Mouse (Mus musculus): ENCODE measurements at regions not wholly inside any gene's neighbourhood (a gene's known extent, or its start where the extent isn't known, plus 50 kb on each side); places are given as distances from the start of the nearest gene placed in this dataset.

GRCm38 (mm10) chr2:161470844-161471243 lies 362.0 kb upstream of the Chd6 start:
- Histone ChIP-seq H3K4me3 (ENCODE audit: insufficient read depth, low read length) (no peak overlapping the region), H3K27ac (ENCODE audit: insufficient read depth, low read length) (no peak overlapping the region), H3K4me1 (ENCODE audit: control insufficient read depth, insufficient read depth, low read length) (no peaks in the 10 kb centered on the region)
- TF ChIP-seq CTCF (IDR thresholded peaks at IDR 0.05; ENCODE audit: borderline replicate concordance, insufficient read depth, low read length) (no peak), POLR2A (IDR thresholded peaks at IDR 0.05; ENCODE audit: low read depth, low read length) (no peak)

DNA sequence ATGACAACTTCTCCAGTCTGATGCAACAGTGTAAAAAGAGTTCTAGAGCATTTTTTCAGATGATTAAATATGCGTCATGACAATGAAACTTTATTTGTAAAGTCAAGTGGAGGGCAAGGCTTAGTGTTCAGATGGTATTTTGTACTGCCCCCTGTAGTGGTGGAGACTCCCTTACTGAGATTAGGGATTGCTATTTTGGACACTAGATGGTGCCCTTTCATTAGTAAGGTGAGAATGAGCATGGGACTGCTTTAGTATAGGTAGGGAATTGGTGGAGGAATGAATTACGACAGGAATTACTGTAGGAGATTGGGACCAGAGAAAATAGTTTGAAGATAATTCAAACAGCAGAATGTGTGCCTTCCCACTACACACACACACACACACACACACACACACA lies 361.1 kb upstream of the Chd6 start:
- no peak overlapping the region for H3K27ac ChIP-seq (ENCODE audit: insufficient read depth, low read length)
- H3K4me1 ChIP-seq (ENCODE audit: control insufficient read depth, insufficient read depth, low read length) = no peaks in the 10 kb centered on the region
- TF ChIP-seq CTCF (IDR thresholded peaks at IDR 0.05; ENCODE audit: borderline replicate concordance, insufficient read depth, low read length) = no peak
- TF ChIP-seq POLR2A (IDR thresholded peaks at IDR 0.05; ENCODE audit: low read depth, low read length) = no peak
- no peak overlapping the region for H3K4me3 ChIP-seq (ENCODE audit: insufficient read depth, low read length)

DNA sequence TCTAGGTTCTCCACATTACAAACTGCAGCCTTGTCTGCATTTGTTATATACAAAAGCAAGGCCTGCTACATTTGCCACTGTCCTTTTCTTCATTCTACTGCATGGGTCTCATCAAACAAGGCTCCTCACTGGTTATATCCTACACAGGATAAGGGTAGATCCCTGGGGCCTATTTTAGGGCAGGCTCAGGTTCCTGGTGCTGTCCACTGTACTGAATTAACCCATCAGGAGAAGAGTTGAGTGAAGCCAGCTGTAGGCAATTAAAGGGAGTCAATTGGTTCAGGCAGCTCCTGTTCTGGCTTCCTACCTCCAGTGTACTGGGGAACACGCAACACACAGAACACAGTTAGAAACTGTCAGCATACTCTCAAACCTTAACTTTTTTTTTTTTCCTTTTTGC lies 358.2 kb upstream of the Chd6 start:
- Histone ChIP-seq H3K27ac (ENCODE audit: insufficient read depth, low read length) (no peak overlapping the region), H3K4me3 (ENCODE audit: insufficient read depth, low read length) (no peak overlapping the region), H3K4me1 (ENCODE audit: control insufficient read depth, insufficient read depth, low read length) (no peaks in the 10 kb centered on the region)
- TF ChIP-seq CTCF (IDR thresholded peaks at IDR 0.05; ENCODE audit: borderline replicate concordance, insufficient read depth, low read length) = no peak
- TF ChIP-seq POLR2A (IDR thresholded peaks at IDR 0.05; ENCODE audit: low read depth, low read length) = no peak

- H3K4me3 ChIP-seq (ENCODE audit: insufficient read depth, low read length) = no peak overlapping the region
- H3K27ac ChIP-seq (ENCODE audit: insufficient read depth, low read length) = no peak overlapping the region
- H3K4me1 ChIP-seq (ENCODE audit: control insufficient read depth, insufficient read depth, low read length) = no peaks in the 10 kb centered on the region
- TF ChIP-seq CTCF (IDR thresholded peaks at IDR 0.05; ENCODE audit: borderline replicate concordance, insufficient read depth, low read length) (no peak), POLR2A (IDR thresholded peaks at IDR 0.05; ENCODE audit: low read depth, low read length) (no peak)
Observed at GRCm38 (mm10) chr2:161460600-161460999, 351.7 kb upstream of the Chd6 start.

DNA sequence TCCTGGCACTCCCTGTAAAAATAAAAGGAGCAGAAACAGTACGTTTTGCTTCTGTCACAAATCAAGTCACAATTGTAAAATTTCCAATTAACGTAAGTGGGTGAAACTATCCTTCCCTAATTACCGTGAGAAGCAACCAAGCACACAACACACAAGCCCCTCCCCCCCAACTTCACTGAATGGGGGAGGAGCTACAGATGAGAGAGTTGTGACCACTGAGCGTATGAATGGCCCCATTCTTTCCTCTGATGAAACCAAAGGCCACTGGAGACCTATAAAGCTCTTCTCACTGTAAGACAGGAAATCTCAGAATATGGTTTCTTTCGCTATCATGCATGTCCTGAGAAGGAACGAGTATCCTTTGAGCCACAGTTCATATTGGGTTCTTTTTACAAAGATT lies 345.6 kb upstream of the Chd6 start:
- H3K4me1 ChIP-seq (ENCODE audit: control insufficient read depth, insufficient read depth, low read length) = no peaks in the 10 kb centered on the region
- H3K27ac ChIP-seq (ENCODE audit: insufficient read depth, low read length) = no peak overlapping the region
- TF ChIP-seq CTCF (IDR thresholded peaks at IDR 0.05; ENCODE audit: borderline replicate concordance, insufficient read depth, low read length) = no peak
- no peak for TF ChIP-seq POLR2A (IDR thresholded peaks at IDR 0.05; ENCODE audit: low read depth, low read length)
- no peak overlapping the region for H3K4me3 ChIP-seq (ENCODE audit: insufficient read depth, low read length)

GRCm38 (mm10) chr2:161433816-161434215 lies 324.9 kb upstream of the Chd6 start:
- TF ChIP-seq POLR2A (IDR thresholded peaks at IDR 0.05; ENCODE audit: low read depth, low read length) (no peak), CTCF (IDR thresholded peaks at IDR 0.05; ENCODE audit: borderline replicate concordance, insufficient read depth, low read length) (no peak)
- no peak overlapping the region for H3K4me3 ChIP-seq (ENCODE audit: insufficient read depth, low read length)
- no peak overlapping the region for H3K27ac ChIP-seq (ENCODE audit: insufficient read depth, low read length)
- H3K4me1 ChIP-seq (ENCODE audit: control insufficient read depth, insufficient read depth, low read length) = no peaks in the 10 kb centered on the region

GRCm38 (mm10) chr2:161429294-161429693 lies 320.4 kb upstream of the Chd6 start:
- Histone ChIP-seq H3K27ac (ENCODE audit: insufficient read depth, low read length) (no peak overlapping the region), H3K4me1 (ENCODE audit: control insufficient read depth, insufficient read depth, low read length) (no peaks in the 10 kb centered on the region), H3K4me3 (ENCODE audit: insufficient read depth, low read length) (no peak overlapping the region)
- no peak for TF ChIP-seq POLR2A (IDR thresholded peaks at IDR 0.05; ENCODE audit: low read depth, low read length)
- no peak for TF ChIP-seq CTCF (IDR thresholded peaks at IDR 0.05; ENCODE audit: borderline replicate concordance, insufficient read depth, low read length)

DNA sequence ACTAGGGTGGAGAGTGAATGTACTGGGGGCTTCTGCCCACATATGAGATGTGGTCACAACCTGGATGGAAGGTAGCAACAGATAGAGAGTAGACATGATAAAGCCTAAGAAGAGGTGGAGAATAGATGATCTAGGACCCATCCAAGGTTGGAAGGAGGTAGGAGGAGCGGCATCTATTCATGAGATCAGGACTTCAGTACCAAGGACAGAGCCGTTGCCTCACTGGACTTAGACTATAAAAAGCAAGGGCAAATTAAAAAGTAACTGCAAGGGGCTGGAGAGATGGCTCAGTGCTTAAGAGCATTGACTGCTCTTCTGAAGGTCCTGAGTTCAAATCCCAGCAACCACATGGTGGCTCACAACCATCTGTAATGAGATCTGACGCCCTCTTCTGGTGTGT lies 316.7 kb upstream of the Chd6 start:
- H3K27ac ChIP-seq (ENCODE audit: insufficient read depth, low read length) = no peak overlapping the region
- H3K4me3 ChIP-seq (ENCODE audit: insufficient read depth, low read length) = no peak overlapping the region
- H3K4me1 ChIP-seq (ENCODE audit: control insufficient read depth, insufficient read depth, low read length) = no peaks in the 10 kb centered on the region
- TF ChIP-seq POLR2A (IDR thresholded peaks at IDR 0.05; ENCODE audit: low read depth, low read length) (no peak), CTCF (IDR thresholded peaks at IDR 0.05; ENCODE audit: borderline replicate concordance, insufficient read depth, low read length) (no peak)

DNA sequence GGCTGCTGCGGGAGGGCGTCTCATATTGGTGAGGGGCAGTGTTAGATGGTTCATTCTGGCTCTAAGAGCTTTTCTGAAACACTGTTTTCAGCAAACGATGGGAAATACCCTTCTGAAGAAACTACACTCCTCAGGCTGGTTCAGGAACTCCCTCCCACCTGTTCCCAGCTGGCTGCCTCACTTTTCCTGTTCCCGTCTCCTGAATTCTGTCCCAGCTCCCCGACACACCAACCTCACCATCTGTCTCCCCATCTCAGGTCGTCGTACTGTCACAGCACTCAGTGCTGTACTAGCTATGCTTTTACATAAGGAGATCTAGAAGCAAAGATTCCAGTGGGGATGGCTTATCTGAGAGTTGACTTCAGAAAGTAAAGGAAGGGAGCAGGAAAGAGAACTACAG lies 309.2 kb upstream of the Chd6 start:
- Histone ChIP-seq H3K4me1 (ENCODE audit: control insufficient read depth, insufficient read depth, low read length) (no peaks in the 10 kb centered on the region), H3K27ac (ENCODE audit: insufficient read depth, low read length) (no peak overlapping the region), H3K4me3 (ENCODE audit: insufficient read depth, low read length) (no peak overlapping the region)
- TF ChIP-seq CTCF (IDR thresholded peaks at IDR 0.05; ENCODE audit: borderline replicate concordance, insufficient read depth, low read length) (no peak), POLR2A (IDR thresholded peaks at IDR 0.05; ENCODE audit: low read depth, low read length) (no peak)

- H3K27ac ChIP-seq (ENCODE audit: insufficient read depth, low read length) = no peak overlapping the region
- H3K4me1 ChIP-seq (ENCODE audit: control insufficient read depth, insufficient read depth, low read length) = no peaks in the 10 kb centered on the region
- H3K4me3 ChIP-seq (ENCODE audit: insufficient read depth, low read length) = no peak overlapping the region
- TF ChIP-seq CTCF (IDR thresholded peaks at IDR 0.05; ENCODE audit: borderline replicate concordance, insufficient read depth, low read length) = no peak
- TF ChIP-seq POLR2A (IDR thresholded peaks at IDR 0.05; ENCODE audit: low read depth, low read length) = no peak
Observed at GRCm38 (mm10) chr2:161416218-161416927, 307.5 kb upstream of the Chd6 start.
